Mouse (Mus musculus): ENCODE results near the gene Fetub. TPM values are rescaled to one million over a fixed set of nuclear protein-coding genes. Genes with fewer than 3 reads are reported as not detected.

The Fetub gene
- total RNA-seq, 1 experiment from 2014 or later = 120 TPM

DNA sequence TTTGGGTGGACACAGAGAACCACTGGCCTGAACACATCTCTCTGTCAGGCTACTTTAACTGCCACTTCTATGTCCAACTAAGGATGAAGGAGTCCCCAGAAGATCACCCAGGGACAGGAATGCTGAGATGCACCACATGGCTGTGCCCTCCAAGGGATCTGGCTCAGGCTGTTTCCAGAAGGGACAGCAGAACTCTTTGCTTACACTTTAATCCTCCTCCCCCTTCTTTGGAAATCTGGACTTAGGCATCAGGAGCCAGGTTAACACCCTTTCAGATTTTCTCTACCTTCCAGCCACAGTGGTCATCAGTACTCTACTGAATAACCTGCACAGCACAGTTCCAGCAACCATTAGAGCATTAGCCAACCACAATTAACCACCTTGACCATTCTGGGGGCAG is 45.2 kb downstream of the Fetub start:
- no peak for DNase-seq

DNA sequence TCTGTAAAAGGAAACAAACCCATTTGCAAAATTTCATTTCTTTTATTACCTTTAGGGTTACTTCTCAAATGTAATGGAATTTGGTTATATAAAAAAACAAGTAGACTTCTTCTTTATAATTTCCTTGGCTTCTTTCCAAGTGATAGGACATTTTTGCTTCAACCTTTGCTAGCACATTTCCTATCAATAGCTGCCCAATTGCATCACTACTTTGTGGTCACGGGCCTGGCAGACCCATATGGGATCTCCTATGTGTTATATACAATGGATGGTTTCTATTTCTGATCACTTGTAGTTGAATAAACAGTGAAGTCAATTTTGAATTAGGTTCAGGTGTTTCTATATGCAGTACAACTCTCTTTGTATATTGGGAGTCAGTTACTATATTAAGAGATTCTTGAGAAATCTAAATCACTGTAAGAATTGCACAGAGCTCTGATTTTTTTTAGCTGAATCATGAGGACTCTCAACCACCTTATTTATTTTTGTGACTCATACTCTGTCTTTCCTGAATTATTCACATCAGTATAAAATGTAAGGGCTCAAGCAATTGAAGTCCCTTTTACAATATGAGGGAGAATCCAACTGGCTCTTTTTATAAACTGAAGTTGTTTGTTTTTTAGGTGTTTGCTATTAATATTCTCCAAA is 49.4 kb downstream of the Fetub start:
- no peak for DNase-seq

Other genes starting within 250 kb of the Fetub start
- not detected in 2 replicates for gene Crygs, start 106.8 kb upstream of the Fetub start, total RNA-seq (2021)
- gene Tbccd1, start 60.7 kb upstream of the Fetub start, total RNA-seq (2021) = 18.3 and 18.5 TPM in 2 replicates
- gene Dnajb11, start 60.5 kb upstream of the Fetub start, total RNA-seq (2021) = 73.5 and 73.9 TPM in 2 replicates
- 223 and 3,596 TPM in 2 replicates for gene Ahsg, start 27.1 kb upstream of the Fetub start, total RNA-seq (2021)
- gene Hrg, start 32.7 kb downstream of the Fetub start, total RNA-seq (2021) = 10.0 and 153 TPM in 2 replicates
- 28.3 and 64.6 TPM in 2 replicates for gene Kng2, start 111.1 kb downstream of the Fetub start, total RNA-seq (2021)
- 13.1 and 215 TPM in 2 replicates for gene Kng1, start 139.5 kb downstream of the Fetub start, total RNA-seq (2021)
- gene Eif4a2, start 189.1 kb downstream of the Fetub start, total RNA-seq (2021) = 360 and 379 TPM in 2 replicates
- gene Rfc4, start 209.4 kb downstream of the Fetub start, total RNA-seq (2021) = 14.5 and 15.2 TPM in 2 replicates
- 317 and 319 TPM in 2 replicates for gene Adipoq, start 228.2 kb downstream of the Fetub start, total RNA-seq (2021)

Measured in adrenal gland, postnatal 14 days (tissue).